In the genomic region with DNA sequence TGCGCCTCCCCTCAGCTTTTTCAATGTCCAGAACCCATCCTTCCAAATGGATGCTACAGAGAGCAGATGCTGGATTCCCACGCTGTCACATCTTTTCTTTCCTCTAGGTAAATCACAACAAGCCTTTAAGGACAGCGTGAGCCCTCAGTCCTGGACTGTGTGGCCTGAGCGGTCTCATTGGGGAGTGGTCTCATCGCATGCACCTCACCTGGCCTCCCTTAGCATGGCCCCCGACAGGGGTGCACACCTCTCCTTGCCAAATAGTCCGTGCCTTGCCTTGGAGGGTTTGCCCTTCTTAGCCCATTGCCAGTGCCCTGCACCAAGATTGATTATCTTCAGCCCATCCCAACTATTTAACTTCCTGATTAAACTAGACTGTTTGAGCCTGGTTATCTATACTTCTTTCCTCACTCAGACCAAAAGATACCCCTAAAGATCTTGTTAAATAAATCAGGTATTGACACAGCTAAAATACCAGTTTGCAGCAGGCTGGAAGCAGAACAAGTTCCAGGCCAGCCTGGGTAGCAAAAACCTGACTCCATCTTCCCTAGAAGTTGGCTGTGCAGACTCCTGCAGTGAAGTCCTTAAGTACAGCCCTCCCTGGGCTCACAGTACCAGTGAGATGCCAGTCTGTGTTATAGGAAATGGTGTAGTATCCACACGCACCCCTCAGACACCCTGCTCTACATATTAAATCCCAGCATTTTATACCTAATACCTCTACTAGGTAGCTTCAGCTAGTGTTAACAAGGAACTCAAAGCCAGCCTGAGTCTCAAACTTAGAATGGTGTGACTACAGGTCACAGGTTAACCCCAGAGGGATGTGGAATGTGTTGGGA, we compare ENCODE assay signal across 15 mouse cellular contexts. TPM values are rescaled to one million over a fixed set of nuclear protein-coding genes. Genes with fewer than 3 reads are reported as not detected.
DNase-seq lines count a peak whose midpoint lies in the region; ATAC-seq and TF ChIP-seq lines count a peak whose summit lies in the region.
"Had no signal": no experiment of that assay in that cellular context is flagged by ENCODE, and none has a peak within 500 bp of the region (broad histone marks: within the 10 kb centered on the region; RNA-seq: fewer than 3 reads in every experiment).

No protein-coding gene starts in this region.

- no peak for DNase-seq in heart, adult 11 months
- peak; percentile 41 for DNase-seq in A20 (ENCODE audit: low read depth, low spot score)
- DNase-seq in liver, postnatal 0 days: no peak
- DNase-seq in left cerebral cortex, adult 2 months (ENCODE audit: extremely low spot score in 1 of 2, low spot score in 2 of 2): no peak
- no peak for DNase-seq in gastrocnemius, postnatal 4 days (ENCODE audit: low spot score in 2 of 2)
- DNase-seq in right cerebral cortex, adult 18-20 months: no peak
- DNase-seq: gastrocnemius, adult 2 months; kidney, adult 18-20 months; layer of hippocampus, adult 9-11 months; thymus, adult 2 months had no signal

- intact Hi-C loops in left cerebral cortex, adult 2 months (cut with DNase I): no loop called here

- no peaks in the 10 kb centered on the region for H3K27me3 ChIP-seq in heart, embryonic 16.5 days (ENCODE audit: control insufficient read depth, insufficient read depth, low read length)
- H3K27me3 ChIP-seq in forebrain, embryonic 15.5 days: no peaks in the 10 kb centered on the region
- H3K27me3 ChIP-seq in liver, postnatal 0 days (ENCODE audit: insufficient read depth, low read length): no peaks in the 10 kb centered on the region
- H3K27me3 ChIP-seq: embryonic facial prominence, embryonic 13.5 days; heart, embryonic 15.5 days; limb, embryonic 13.5 days had no signal

- no peak overlapping the region for H3K4me2 ChIP-seq in heart, embryonic 16.5 days (ENCODE audit: low read depth, low read length)
- H3K4me2 ChIP-seq in forebrain, embryonic 15.5 days (replicated peaks): no peak overlapping the region
- H3K4me2 ChIP-seq in liver, postnatal 0 days (ENCODE audit: low read depth, low read length): no peak overlapping the region
- H3K4me2 ChIP-seq: embryonic facial prominence, embryonic 13.5 days; heart, embryonic 15.5 days; limb, embryonic 13.5 days had no signal

- H3K27ac ChIP-seq in heart, embryonic 16.5 days (ENCODE audit: low read length): 0 out of 2 replicates have a peak overlapping the region, but pooled peaks have one; percentile 14
- peak overlapping the region; percentile 7; the same call in 1 of the 2 replicates for H3K27ac ChIP-seq in forebrain, embryonic 15.5 days (replicated peaks)
- peak overlapping the region; percentile 34; the same call in 1 of the 2 replicates for H3K27ac ChIP-seq in liver, postnatal 0 days (ENCODE audit: low read depth)
- no peak overlapping the region for H3K27ac ChIP-seq in left cerebral cortex, adult 2 months
- H3K27ac ChIP-seq: embryonic facial prominence, embryonic 13.5 days; gastrocnemius, adult 2 months; limb, embryonic 13.5 days had no signal

- peaks cover 36% of the 10 kb centered on the region for H3K4me1 ChIP-seq in heart, embryonic 16.5 days (ENCODE audit: control insufficient read depth, insufficient read depth, low read length)
- peaks cover 51% of the 10 kb centered on the region for H3K4me1 ChIP-seq in forebrain, embryonic 15.5 days
- peaks cover 43% of the 10 kb centered on the region for H3K4me1 ChIP-seq in liver, postnatal 0 days (ENCODE audit: insufficient read depth)

- no peak for ATAC-seq in heart, embryonic 16.5 days (replicated peaks; ENCODE audit: extremely low read depth, insufficient read depth, low FRiP score)
- ATAC-seq in forebrain, embryonic 15.5 days (replicated peaks): no peak
- no peak for ATAC-seq in liver, postnatal 0 days

- peaks cover 2% of the 10 kb centered on the region; the same call in 1 of the 2 replicates for H3K9me3 ChIP-seq in heart, embryonic 16.5 days (replicated peaks; ENCODE audit: control insufficient read depth, low read length)
- H3K9me3 ChIP-seq in forebrain, embryonic 15.5 days: no peaks in the 10 kb centered on the region
- no peaks in the 10 kb centered on the region for H3K9me3 ChIP-seq in liver, postnatal 0 days (ENCODE audit: low read length)
- H3K9me3 ChIP-seq: embryonic facial prominence, embryonic 13.5 days; heart, embryonic 15.5 days; limb, embryonic 13.5 days had no signal

- peaks cover 56% of the 10 kb centered on the region for H3K36me3 ChIP-seq in heart, embryonic 16.5 days (ENCODE audit: control insufficient read depth, insufficient read depth)
- H3K36me3 ChIP-seq in forebrain, embryonic 15.5 days: peaks cover 61% of the 10 kb centered on the region
- H3K36me3 ChIP-seq in liver, postnatal 0 days (replicated peaks; ENCODE audit: insufficient read depth, low read length): peaks cover 57% of the 10 kb centered on the region

- TF ChIP-seq CTCF in liver, postnatal 0 days (IDR thresholded peaks at IDR 0.05; ENCODE audit: low read depth): no peak
- no peak for TF ChIP-seq CTCF in left cerebral cortex, adult 2 months (IDR thresholded peaks at IDR 0.05)

- no peak overlapping the region for H3K4me3 ChIP-seq in heart, embryonic 16.5 days (ENCODE audit: low read length)
- H3K4me3 ChIP-seq in forebrain, embryonic 15.5 days: no peak overlapping the region
- H3K4me3 ChIP-seq in liver, postnatal 0 days (ENCODE audit: low read depth, low read length): no peak overlapping the region
- H3K4me3 ChIP-seq in left cerebral cortex, adult 2 months: no peak overlapping the region
- H3K4me3 ChIP-seq: embryonic facial prominence, embryonic 13.5 days; gastrocnemius, adult 2 months; heart, embryonic 15.5 days; limb, embryonic 13.5 days had no signal

- 68% methylated on average over 8 of the region's 8 CpGs for WGBS in heart, embryonic 16.5 days
- WGBS in forebrain, embryonic 15.5 days: 64% methylated on average over 8 of the region's 8 CpGs
- WGBS in liver, postnatal 0 days (ENCODE audit: insufficient replicate concordance): 73% methylated on average over 8 of the region's 8 CpGs

- no peak overlapping the region for H3K9ac ChIP-seq in heart, embryonic 16.5 days (ENCODE audit: low read length)
- H3K9ac ChIP-seq in forebrain, embryonic 15.5 days (replicated peaks): no peak overlapping the region
- no peak overlapping the region for H3K9ac ChIP-seq in liver, postnatal 0 days (replicated peaks)
- H3K9ac ChIP-seq: embryonic facial prominence, embryonic 13.5 days; heart, embryonic 15.5 days; limb, embryonic 13.5 days had no signal

- TF ChIP-seq EP300 in liver, postnatal 0 days (IDR thresholded peaks at IDR 0.05; ENCODE audit: low read depth): no peak

RNA-seq across cellular contexts. Expression of gene Tubb5, which starts 5.5 kb away (rescaled TPM):
- polyA plus RNA-seq in heart, embryonic 16.5 days (2015; fragmentation: Nextera tagmentation; extraction: Ambion mirVana): 634 and 654 TPM in 2 replicates
- polyA plus RNA-seq in forebrain, embryonic 15.5 days (2015; fragmentation: Nextera tagmentation; extraction: Ambion mirVana): 1,924 and 1,932 TPM in 2 replicates
- polyA plus RNA-seq in liver, postnatal 0 days (2015; fragmentation: Nextera tagmentation; extraction: Ambion mirVana): 198 and 213 TPM in 2 replicates
- total RNA-seq in left cerebral cortex, adult 2 months (2021): 100 to 1,000 TPM; 417 to 433 TPM
- total RNA-seq in gastrocnemius, postnatal 4 days (2021): 100 to 1,000 TPM; 408 to 451 TPM

RNA-seq across cellular contexts. Expression of gene Mdc1, which starts 8.7 kb away (rescaled TPM):
- polyA plus RNA-seq in heart, embryonic 16.5 days (2015; fragmentation: Nextera tagmentation; extraction: Ambion mirVana): 14.7 and 15.0 TPM in 2 replicates
- polyA plus RNA-seq in forebrain, embryonic 15.5 days (2015; fragmentation: Nextera tagmentation; extraction: Ambion mirVana): 11.7 TPM in 2 replicates
- 2.5 and 3.3 TPM in 2 replicates for polyA plus RNA-seq in liver, postnatal 0 days (2015; fragmentation: Nextera tagmentation; extraction: Ambion mirVana)
- 10 to 100 TPM; 14.6 to 17.8 TPM for total RNA-seq in left cerebral cortex, adult 2 months (2021)
- 10 to 100 TPM; 22.9 to 25.2 TPM for total RNA-seq in gastrocnemius, postnatal 4 days (2021)

RNA-seq across cellular contexts. Expression of gene Flot1, which starts 9.6 kb away (rescaled TPM):
- polyA plus RNA-seq in heart, embryonic 16.5 days (2015; fragmentation: Nextera tagmentation; extraction: Ambion mirVana): 119 and 134 TPM in 2 replicates
- polyA plus RNA-seq in forebrain, embryonic 15.5 days (2015; fragmentation: Nextera tagmentation; extraction: Ambion mirVana): 68.3 and 75.1 TPM in 2 replicates
- polyA plus RNA-seq in liver, postnatal 0 days (2015; fragmentation: Nextera tagmentation; extraction: Ambion mirVana): 25.9 and 31.3 TPM in 2 replicates
- total RNA-seq in left cerebral cortex, adult 2 months (2021): 100 to 1,000 TPM; 137 to 144 TPM
- 10 to 100 TPM; 52.6 to 56.9 TPM for total RNA-seq in gastrocnemius, postnatal 4 days (2021)

RNA-seq across cellular contexts. Expression of gene Ier3, which starts 11.1 kb away (rescaled TPM):
- 60.9 and 62.6 TPM in 2 replicates for polyA plus RNA-seq in heart, embryonic 16.5 days (2015; fragmentation: Nextera tagmentation; extraction: Ambion mirVana)
- 7.3 and 8.1 TPM in 2 replicates for polyA plus RNA-seq in forebrain, embryonic 15.5 days (2015; fragmentation: Nextera tagmentation; extraction: Ambion mirVana)
- polyA plus RNA-seq in liver, postnatal 0 days (2015; fragmentation: Nextera tagmentation; extraction: Ambion mirVana): 15.4 and 18.6 TPM in 2 replicates
- 10 to 100 TPM; 14.7 to 17.5 TPM for total RNA-seq in left cerebral cortex, adult 2 months (2021)
- 10 to 100 TPM; 11.1 to 13.1 TPM for total RNA-seq in gastrocnemius, postnatal 4 days (2021)

RNA-seq across cellular contexts. Expression of gene Nrm, which starts 28.5 kb away (rescaled TPM):
- polyA plus RNA-seq in heart, embryonic 16.5 days (2015; fragmentation: Nextera tagmentation; extraction: Ambion mirVana): 45.9 and 46.9 TPM in 2 replicates
- 24.5 and 28.3 TPM in 2 replicates for polyA plus RNA-seq in forebrain, embryonic 15.5 days (2015; fragmentation: Nextera tagmentation; extraction: Ambion mirVana)
- 15.5 and 15.8 TPM in 2 replicates for polyA plus RNA-seq in liver, postnatal 0 days (2015; fragmentation: Nextera tagmentation; extraction: Ambion mirVana)
- total RNA-seq in left cerebral cortex, adult 2 months (2021): 1 to 10 TPM; 2.1 to 4.1 TPM
- 10 to 100 TPM; 20.8 to 26.4 TPM for total RNA-seq in gastrocnemius, postnatal 4 days (2021)
